Mouse (Mus musculus): ENCODE data around the gene Col26a1. TPM values are rescaled to one million over a fixed set of nuclear protein-coding genes. Genes with fewer than 3 reads are reported as not detected.

Gene Col26a1
- polyA plus RNA-seq, 1 experiment: 1.00 TPM

- Histone ChIP-seq H3K79me2 (ENCODE audit: control insufficient read depth, insufficient read depth) (no peaks in the 10 kb centered on the region), H3K4me2 (ENCODE audit: low read depth) (no peak overlapping the region), H3K36me3 (ENCODE audit: control insufficient read depth, insufficient read depth) (no peaks in the 10 kb centered on the region), H3K27me3 (ENCODE audit: control insufficient read depth, insufficient read depth, insufficient read length) (no peaks in the 10 kb centered on the region), H3ac (ENCODE audit: control insufficient read depth, insufficient read length) (no peak overlapping the region), H3K4me3 (no peak overlapping the region)
- TF ChIP-seq MAX (IDR thresholded peaks at IDR 0.05; ENCODE audit: low read depth): no peak
- no peak for TF ChIP-seq POLR2AphosphoS2 (IDR thresholded peaks at IDR 0.05; ENCODE audit: insufficient read length, low read depth)
These were observed 172.3 kb downstream of the Col26a1 start for GRCm38 (mm10) chr5:136710742-136711141.

- TF ChIP-seq TCF12 (IDR thresholded peaks at IDR 0.05; ENCODE audit: insufficient read depth, poor library complexity, severe bottlenecking) (no peak), POLR2AphosphoS2 (IDR thresholded peaks at IDR 0.05; ENCODE audit: insufficient read length, low read depth) (no peak)
- Histone ChIP-seq H3ac (ENCODE audit: control insufficient read depth, insufficient read length) (no peak overlapping the region), H3K27me3 (ENCODE audit: control insufficient read depth, insufficient read depth, insufficient read length) (no peaks in the 10 kb centered on the region), H3K4me3 (no peak overlapping the region), H3K36me3 (ENCODE audit: control insufficient read depth, insufficient read depth) (no peaks in the 10 kb centered on the region), H3K79me2 (ENCODE audit: control insufficient read depth, insufficient read depth) (no peaks in the 10 kb centered on the region), H3K4me2 (ENCODE audit: low read depth) (no peak overlapping the region)
These were observed 174.9 kb downstream of the Col26a1 start for GRCm38 (mm10) chr5:136708116-136708515.

GRCm38 (mm10) chr5:136706803-136707202 is 176.2 kb downstream of the Col26a1 start:
- TF ChIP-seq REST (IDR thresholded peaks at IDR 0.05; ENCODE audit: insufficient read depth, insufficient read length): no peak
- TF ChIP-seq TCF3 (IDR thresholded peaks at IDR 0.05; ENCODE audit: insufficient read length, low read depth): no peak

GRCm38 (mm10) chr5:136705532-136705931 is 177.5 kb downstream of the Col26a1 start:
- TF ChIP-seq MYOG (IDR thresholded peaks at IDR 0.05; ENCODE audit: control insufficient read depth in 1 of 3, insufficient read depth in 1 of 3, insufficient read length in 2 of 3, low read depth in 2 of 3) (no peak), POLR2AphosphoS2 (IDR thresholded peaks at IDR 0.05; ENCODE audit: insufficient read length, low read depth) (no peak), TCF3 (IDR thresholded peaks at IDR 0.05; ENCODE audit: insufficient read length, low read depth) (no peak), POLR2A (IDR thresholded peaks at IDR 0.05; ENCODE audit: insufficient read length, low read depth) (no peak), E2F4 (IDR thresholded peaks at IDR 0.05; ENCODE audit: insufficient read depth) (no peak), CEBPB (IDR thresholded peaks at IDR 0.05; ENCODE audit: insufficient read depth, poor library complexity, severe bottlenecking) (no peak), SRF (IDR thresholded peaks at IDR 0.05; ENCODE audit: control insufficient read depth, insufficient read length, low read depth) (no peak), MYOD1 (IDR thresholded peaks at IDR 0.05; ENCODE audit: control insufficient read depth in 1 of 3, insufficient read length in 2 of 3, low read depth in 2 of 3) (no peak), MAX (IDR thresholded peaks at IDR 0.05; ENCODE audit: low read depth) (no peak)
- Histone ChIP-seq H3K79me2 (ENCODE audit: control insufficient read depth, insufficient read depth) (no peaks in the 10 kb centered on the region), H3K27me3 (ENCODE audit: control insufficient read depth, insufficient read depth, insufficient read length) (no peaks in the 10 kb centered on the region), H3K4me2 (ENCODE audit: low read depth) (no peak overlapping the region), H3ac (ENCODE audit: control insufficient read depth, insufficient read length) (no peak overlapping the region), H3K36me3 (ENCODE audit: control insufficient read depth, insufficient read depth) (no peaks in the 10 kb centered on the region), H3K4me3 (no peak overlapping the region)

More at GRCm38 (mm10) chr5:136706803-136707202, 176.2 kb downstream of the Col26a1 start:
- Histone ChIP-seq H3K79me2 (ENCODE audit: control insufficient read depth, insufficient read depth) (no peaks in the 10 kb centered on the region), H3K36me3 (ENCODE audit: control insufficient read depth, insufficient read depth) (no peaks in the 10 kb centered on the region), H3K4me2 (ENCODE audit: low read depth) (no peak overlapping the region), H3K27me3 (ENCODE audit: control insufficient read depth, insufficient read depth, insufficient read length) (no peaks in the 10 kb centered on the region), H3ac (ENCODE audit: control insufficient read depth, insufficient read length) (no peak overlapping the region), H3K4me3 (no peak overlapping the region)

GRCm38 (mm10) chr5:136704151-136704550 is 178.9 kb downstream of the Col26a1 start:
- H3K79me2 ChIP-seq (ENCODE audit: control insufficient read depth, insufficient read depth): no peaks in the 10 kb centered on the region
- H3K4me2 ChIP-seq (ENCODE audit: low read depth): no peak overlapping the region
- no peak overlapping the region for H3K4me3 ChIP-seq
- no peak for TF ChIP-seq USF1 (IDR thresholded peaks at IDR 0.05; ENCODE audit: low read depth)
- TF ChIP-seq CEBPB (IDR thresholded peaks at IDR 0.05; ENCODE audit: insufficient read depth, poor library complexity, severe bottlenecking): no peak
- no peak for TF ChIP-seq TCF12 (IDR thresholded peaks at IDR 0.05; ENCODE audit: insufficient read depth, poor library complexity, severe bottlenecking)
- no peak for TF ChIP-seq SRF (IDR thresholded peaks at IDR 0.05; ENCODE audit: control insufficient read depth, insufficient read length, low read depth)
- TF ChIP-seq MYOG (IDR thresholded peaks at IDR 0.05; ENCODE audit: control insufficient read depth in 1 of 3, insufficient read depth in 1 of 3, insufficient read length in 2 of 3, low read depth in 2 of 3): no peak
- TF ChIP-seq REST (IDR thresholded peaks at IDR 0.05; ENCODE audit: insufficient read depth, insufficient read length): no peak
- no peak for TF ChIP-seq MAX (IDR thresholded peaks at IDR 0.05; ENCODE audit: low read depth)
- no peak for TF ChIP-seq TCF3 (IDR thresholded peaks at IDR 0.05; ENCODE audit: insufficient read length, low read depth)
- TF ChIP-seq POLR2AphosphoS2 (IDR thresholded peaks at IDR 0.05; ENCODE audit: insufficient read length, low read depth): no peak
- TF ChIP-seq E2F4 (IDR thresholded peaks at IDR 0.05; ENCODE audit: insufficient read depth): no peak
- TF ChIP-seq MYOD1 (IDR thresholded peaks at IDR 0.05; ENCODE audit: control insufficient read depth in 1 of 3, insufficient read length in 2 of 3, low read depth in 2 of 3): no peak
- TF ChIP-seq POLR2A (IDR thresholded peaks at IDR 0.05; ENCODE audit: insufficient read length, low read depth): no peak
- H3K27me3 ChIP-seq (ENCODE audit: control insufficient read depth, insufficient read depth, insufficient read length): no peaks in the 10 kb centered on the region
- H3ac ChIP-seq (ENCODE audit: control insufficient read depth, insufficient read length): no peak overlapping the region
- H3K36me3 ChIP-seq (ENCODE audit: control insufficient read depth, insufficient read depth): no peaks in the 10 kb centered on the region

- Histone ChIP-seq H3K4me3 (no peak overlapping the region), H3K27me3 (ENCODE audit: control insufficient read depth, insufficient read depth, insufficient read length) (no peaks in the 10 kb centered on the region), H3K36me3 (ENCODE audit: control insufficient read depth, insufficient read depth) (no peaks in the 10 kb centered on the region), H3K79me2 (ENCODE audit: control insufficient read depth, insufficient read depth) (no peaks in the 10 kb centered on the region), H3ac (ENCODE audit: control insufficient read depth, insufficient read length) (no peak overlapping the region), H3K4me2 (ENCODE audit: low read depth) (no peak overlapping the region)
- TF ChIP-seq MAX (IDR thresholded peaks at IDR 0.05; ENCODE audit: low read depth): no peak
- TF ChIP-seq CEBPB (IDR thresholded peaks at IDR 0.05; ENCODE audit: insufficient read depth, poor library complexity, severe bottlenecking): no peak
- TF ChIP-seq TCF12 (IDR thresholded peaks at IDR 0.05; ENCODE audit: insufficient read depth, poor library complexity, severe bottlenecking): no peak
- no peak for TF ChIP-seq POLR2A (IDR thresholded peaks at IDR 0.05; ENCODE audit: insufficient read length, low read depth)
- TF ChIP-seq SRF (IDR thresholded peaks at IDR 0.05; ENCODE audit: control insufficient read depth, insufficient read length, low read depth): no peak
- no peak for TF ChIP-seq MYOG (IDR thresholded peaks at IDR 0.05; ENCODE audit: control insufficient read depth in 1 of 3, insufficient read depth in 1 of 3, insufficient read length in 2 of 3, low read depth in 2 of 3)
- no peak for TF ChIP-seq REST (IDR thresholded peaks at IDR 0.05; ENCODE audit: insufficient read depth, insufficient read length)
- TF ChIP-seq E2F4 (IDR thresholded peaks at IDR 0.05; ENCODE audit: insufficient read depth): no peak
These were observed 179.3 kb downstream of the Col26a1 start for GRCm38 (mm10) chr5:136703751-136704150.

Measured in myocyte (in vitro differentiated cells).